Mouse (Mus musculus) adipocyte (in vitro differentiated cells): ENCODE measurements around the gene Bcar1.

Experiments
- DNase-seq: peaks from one replicate; pipeline ENCODE4 v3.0.0-alpha.2; 2016; ENCODE audit warnings: low spot score

Bcar1 gene

GRCm38 (mm10) chr8:111769764-111770428 is 26.3 kb upstream of the Bcar1 start:
- no peak for DNase-seq

GRCm38 (mm10) chr8:111769296-111769695 is 25.7 kb upstream of the Bcar1 start:
- DNase-seq, result no peak

GRCm38 (mm10) chr8:111768651-111769050 is 25.0 kb upstream of the Bcar1 start:
- no peak for DNase-seq

- DNase-seq, result no peak
Observed at GRCm38 (mm10) chr8:111765616-111766015, 22.0 kb upstream of the Bcar1 start.

DNA sequence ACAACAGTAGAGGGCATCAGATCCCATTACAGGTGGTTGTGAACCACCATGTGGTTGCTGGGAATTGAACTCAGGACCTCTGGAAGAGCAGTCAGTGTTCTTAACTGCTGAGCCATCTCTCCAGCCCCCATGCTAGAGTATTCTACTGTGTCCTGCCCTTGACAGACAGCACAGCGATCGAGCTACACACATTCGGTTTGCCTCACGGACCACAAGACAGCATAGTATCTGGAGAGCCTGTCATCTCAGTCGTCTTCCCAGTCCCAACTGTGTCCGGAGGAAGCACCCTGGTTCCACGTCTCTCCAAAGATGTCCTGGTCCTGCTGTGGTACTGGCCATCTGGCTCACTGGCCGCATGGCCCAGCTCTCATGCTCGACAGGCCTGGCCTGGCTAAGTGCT is 21.5 kb upstream of the Bcar1 start:
- no peak for DNase-seq

- no peak for DNase-seq
Observed at GRCm38 (mm10) chr8:111760708-111761107, 17.1 kb upstream of the Bcar1 start.

- no peak for DNase-seq
Observed at GRCm38 (mm10) chr8:111758817-111759216, 15.2 kb upstream of the Bcar1 start.

DNA sequence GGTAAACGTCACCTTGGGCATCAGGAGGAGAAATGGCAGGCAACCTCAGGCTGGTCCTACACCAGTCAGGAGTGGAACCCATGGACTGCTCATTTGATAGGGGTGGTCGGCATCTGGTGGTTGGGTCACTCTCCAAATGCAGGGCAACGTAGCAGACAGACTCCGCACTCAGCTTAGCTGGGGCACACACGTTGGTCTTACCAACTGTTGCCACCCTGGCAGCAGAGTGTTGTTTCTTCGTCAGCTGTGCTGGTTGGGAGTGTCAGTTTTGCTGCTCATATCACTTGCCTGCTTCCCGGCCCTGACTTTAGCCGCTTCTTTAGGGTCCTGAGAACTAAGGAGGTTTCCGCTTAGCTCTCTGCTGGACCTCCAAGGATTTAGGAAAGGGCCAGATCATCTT is 14.0 kb upstream of the Bcar1 start:
- no peak for DNase-seq

DNA sequence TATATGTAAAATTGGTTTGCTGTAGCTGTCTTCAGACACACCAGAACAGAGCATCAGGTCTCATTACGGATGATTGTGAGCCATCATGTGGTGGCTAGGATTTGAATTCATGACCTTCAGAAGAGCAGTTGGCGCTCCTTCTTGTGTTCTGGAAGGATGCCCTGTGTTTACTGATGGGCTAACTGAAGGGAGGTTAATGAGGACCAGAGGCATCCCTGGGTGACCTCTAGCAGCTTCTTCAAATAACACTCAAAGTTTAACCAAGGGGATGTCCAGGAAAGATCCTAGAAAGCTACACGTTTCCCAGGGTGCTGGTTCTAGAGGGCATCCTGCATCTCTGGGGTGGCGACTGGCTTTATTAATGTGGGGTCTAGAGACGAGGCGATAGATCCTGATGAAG is 11.1 kb upstream of the Bcar1 start:
- no peak for DNase-seq

GRCm38 (mm10) chr8:111754088-111754487 is 10.5 kb upstream of the Bcar1 start:
- DNase-seq, result no peak

DNA sequence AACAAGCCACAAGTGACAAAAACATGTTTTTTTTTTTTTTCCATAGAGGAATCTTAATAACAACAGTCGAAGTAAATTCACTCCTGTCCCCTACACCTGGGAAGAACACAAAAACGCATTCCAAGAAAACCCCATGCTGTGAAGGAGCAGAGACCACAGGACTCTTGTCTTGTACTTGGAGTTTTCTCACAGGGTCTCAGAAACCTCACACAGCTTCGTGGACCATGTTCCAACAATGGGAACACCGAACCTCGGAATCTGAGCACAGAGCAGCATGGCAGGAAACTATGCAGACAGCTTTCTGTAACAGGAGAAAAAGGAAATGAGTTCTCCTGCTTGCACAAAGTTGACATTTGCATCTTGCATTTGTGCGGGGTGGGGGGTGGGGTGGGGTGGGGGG is 5.2 kb upstream of the Bcar1 start:
- DNase-seq, result no peak

DNA sequence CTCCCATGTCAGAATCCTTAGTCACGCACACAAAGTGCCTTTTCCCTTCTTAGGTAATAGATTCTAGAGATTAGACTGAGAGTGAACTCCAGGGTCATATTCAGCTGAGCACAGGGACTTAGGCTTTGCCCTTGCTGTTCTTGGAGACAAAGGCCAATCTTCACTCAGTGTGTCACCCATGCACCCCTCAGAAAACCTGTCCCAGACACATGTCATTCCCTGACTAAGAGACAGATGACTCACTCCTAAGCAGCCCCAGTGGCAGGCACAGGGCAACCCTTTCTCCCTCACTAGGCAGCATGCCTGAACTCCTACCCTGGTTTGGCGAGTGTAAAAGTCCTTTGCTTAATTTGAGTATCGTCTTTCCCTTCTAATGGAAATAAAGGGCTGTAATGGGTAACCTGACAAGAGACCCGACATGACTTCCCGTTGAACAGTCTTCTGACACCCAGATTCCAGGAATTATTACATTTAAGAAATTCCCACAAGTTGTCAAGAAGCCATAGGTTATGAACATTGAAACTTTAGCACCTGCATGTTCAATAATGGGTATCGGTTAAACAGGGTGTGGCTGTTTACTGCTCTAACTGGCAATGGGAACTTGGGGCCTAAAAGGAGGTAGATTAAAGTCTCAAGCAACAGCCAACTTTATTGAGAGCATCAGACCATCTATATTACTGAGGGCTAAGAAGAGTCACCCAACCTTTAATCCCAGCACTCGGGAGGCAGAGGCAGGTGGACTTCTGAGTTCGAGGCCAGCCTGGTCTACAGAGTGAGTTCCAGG is 4.4 kb upstream of the Bcar1 start:
- peak; percentile 64 for DNase-seq

DNA sequence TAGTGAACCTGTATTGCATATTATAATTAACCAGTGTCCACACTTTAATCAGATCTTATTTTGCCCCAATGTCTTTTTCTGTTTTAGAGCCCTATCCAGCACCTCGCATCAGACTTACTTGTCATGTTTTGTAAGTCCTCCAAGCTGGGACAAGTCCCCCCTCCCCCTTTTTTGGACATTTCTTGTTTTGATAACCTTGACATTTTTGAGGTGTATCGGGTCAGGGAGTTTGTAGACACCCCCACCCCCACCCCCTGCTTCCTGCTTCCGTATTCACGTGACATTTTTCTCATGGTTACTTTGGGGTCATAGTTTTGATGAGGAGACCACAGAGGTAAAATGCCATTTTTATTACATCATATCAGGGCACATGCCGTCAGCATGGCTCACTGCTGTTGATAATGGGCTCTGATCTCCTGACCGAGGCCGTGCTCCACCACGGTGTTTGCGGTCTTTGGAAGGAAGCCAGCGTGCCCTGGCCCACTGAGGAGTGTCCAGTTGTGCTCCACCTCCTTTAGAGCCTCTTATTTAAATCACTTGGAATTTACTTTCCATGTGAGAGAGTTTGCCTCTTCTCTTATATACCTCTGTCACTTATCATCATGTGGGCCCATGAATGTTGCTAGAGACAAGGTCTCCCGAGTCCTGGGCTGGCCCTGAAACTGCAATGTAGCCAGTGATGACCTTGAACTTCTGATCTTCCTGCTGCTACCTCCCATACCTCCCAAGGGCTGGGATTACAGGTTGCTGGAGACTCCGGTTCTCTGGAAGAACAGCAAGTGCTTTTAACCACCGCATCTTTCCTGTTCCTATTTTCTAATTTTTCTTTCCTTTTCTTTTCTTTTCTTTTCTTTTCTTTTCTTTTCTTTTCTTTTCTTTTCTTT is 3.2 kb upstream of the Bcar1 start:
- no peak for DNase-seq

GRCm38 (mm10) chr8:111745591-111746418 is 2.2 kb upstream of the Bcar1 start:
- DNase-seq, result peak; percentile 79

DNA sequence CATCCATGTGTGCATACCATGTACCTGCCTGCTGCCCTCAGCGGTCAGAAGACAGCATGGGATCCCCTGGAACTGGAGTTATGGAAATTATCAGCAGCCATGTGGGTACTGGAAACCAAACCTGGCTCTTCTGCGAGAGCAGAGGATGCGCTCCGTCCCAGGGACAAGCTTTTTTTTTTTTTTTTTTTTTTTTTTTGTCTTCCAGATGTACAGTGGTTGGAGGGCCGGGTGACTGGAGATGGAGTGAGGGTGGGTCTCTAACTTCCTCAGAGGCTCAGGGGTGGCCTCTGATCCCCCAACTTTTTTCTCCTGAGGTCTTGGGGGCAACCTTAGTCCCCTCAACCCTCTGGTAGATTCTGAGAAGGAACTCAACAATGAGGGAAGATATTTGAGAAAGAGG is 1.5 kb upstream of the Bcar1 start:
- DNase-seq, result no peak

GRCm38 (mm10) chr8:111743101-111743791 is 363 bp downstream of the Bcar1 start:
- DNase-seq, result peak; percentile 57

DNA sequence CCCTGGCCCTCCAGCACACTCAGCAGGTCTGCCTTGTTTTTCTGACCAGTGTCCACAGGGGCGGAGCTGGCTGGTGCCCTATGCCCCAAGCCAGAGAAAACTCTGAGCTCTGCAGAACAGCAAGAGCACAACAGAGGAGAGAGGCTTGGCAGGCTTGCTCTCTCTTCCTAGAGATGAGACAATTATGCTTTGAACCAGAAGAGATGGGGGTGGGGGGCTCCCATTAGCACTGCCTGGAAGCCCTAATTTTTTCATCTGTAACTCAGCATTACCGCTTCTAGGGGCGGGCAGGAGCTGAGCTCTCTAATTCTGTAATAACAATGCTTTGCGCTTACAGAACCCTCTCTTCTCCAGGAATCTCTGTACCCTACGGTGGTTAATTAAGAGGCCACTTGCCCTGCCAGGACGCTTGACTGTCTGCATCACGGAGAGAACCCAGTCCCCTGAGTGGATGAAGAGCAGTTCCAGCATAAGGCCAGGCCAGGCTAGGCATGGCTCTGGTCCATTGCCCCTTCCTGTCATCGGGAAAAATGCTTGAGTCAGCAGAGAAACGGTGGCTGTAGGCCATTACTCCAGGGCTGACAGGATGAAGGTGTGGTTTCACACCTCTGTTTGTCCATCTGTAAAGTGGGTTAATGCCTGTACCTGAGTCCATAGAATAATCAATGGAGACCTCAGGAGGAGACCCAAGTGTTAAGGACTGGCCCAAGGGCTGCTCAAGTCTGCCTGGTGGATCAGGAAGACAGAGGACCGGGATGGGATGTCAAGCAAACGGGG is 1.2 kb downstream of the Bcar1 start:
- DNase-seq, result peak; percentile 71

- peak; percentile 69 for DNase-seq
Observed at GRCm38 (mm10) chr8:111741556-111741955, 2.1 kb downstream of the Bcar1 start.

DNA sequence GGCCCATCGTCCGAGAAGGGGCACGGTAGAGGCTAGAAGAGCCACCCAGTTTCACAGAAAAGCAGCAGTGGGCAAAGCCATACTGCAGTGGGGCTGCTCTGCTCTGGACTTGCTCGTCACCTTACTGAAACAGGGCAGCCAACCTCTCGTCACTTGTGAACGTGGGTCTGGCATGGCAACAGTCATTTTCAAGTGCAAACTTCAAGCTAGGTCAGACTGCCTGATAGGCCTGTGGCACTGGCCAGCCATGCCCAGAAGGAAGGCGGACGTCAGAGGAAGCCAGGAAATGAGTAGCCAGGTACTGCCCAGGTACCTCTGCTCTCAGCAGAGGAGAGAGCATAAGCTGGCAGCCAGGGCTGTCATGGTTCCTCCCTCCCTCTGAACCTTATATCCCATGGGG is 2.6 kb downstream of the Bcar1 start:
- DNase-seq, result no peak

- DNase-seq, result no peak
Observed at GRCm38 (mm10) chr8:111740301-111740711, 3.3 kb downstream of the Bcar1 start.
